11 mouse cellular contexts compared by ENCODE assay signal in genomic region chr10:12820978-12821735, GRCm38 (mm10). TPM values are rescaled to one million over a fixed set of nuclear protein-coding genes. Genes with fewer than 3 reads are reported as not detected.
DNase-seq lines count a peak whose midpoint lies in the region; ATAC-seq lines count a peak whose summit lies in the region.
"Had no signal": no experiment of that assay in that cellular context is flagged by ENCODE, and none has a peak within 500 bp of the region (broad histone marks: within the 10 kb centered on the region; RNA-seq: fewer than 3 reads in every experiment).

No protein-coding gene starts in this region.

- H3K36me3 ChIP-seq in forebrain, embryonic 10.5 days (replicated peaks) = no peaks in the 10 kb centered on the region
- H3K36me3 ChIP-seq in forebrain, embryonic 11.5 days (ENCODE audit: control insufficient read depth, insufficient read depth, low read length) = no peaks in the 10 kb centered on the region
- H3K36me3 ChIP-seq: hindbrain, embryonic 15.5 days had no signal

- 93% methylated on average over 13 of the region's 13 CpGs for WGBS in forebrain, embryonic 10.5 days
- 92% methylated on average over 13 of the region's 13 CpGs for WGBS in forebrain, embryonic 11.5 days

- no peaks in the 10 kb centered on the region for H3K27me3 ChIP-seq in forebrain, embryonic 10.5 days (ENCODE audit: poor library complexity, severe bottlenecking)
- H3K27me3 ChIP-seq in forebrain, embryonic 11.5 days (ENCODE audit: control insufficient read depth, insufficient read depth, low read length) = no peaks in the 10 kb centered on the region
- H3K27me3 ChIP-seq: hindbrain, embryonic 15.5 days had no signal

- DNase-seq in heart, adult 11 months = peak; percentile 92
- no peak for DNase-seq in heart, adult 8-10 months (ENCODE audit: low spot score)
- DNase-seq in CD4-positive helper T cell, adult 2 months (ENCODE audit: low read depth, low spot score) = peak; percentile 41
- peak; percentile 16 to 35 for DNase-seq in frontal cortex, postnatal 14 days (ENCODE audit: low spot score in 2 of 2)
- DNase-seq in left cerebral cortex, postnatal 36 days (ENCODE audit: low spot score in 2 of 2) = peak; percentile 61 to 64
- DNase-seq in forebrain, embryonic 10.5 days (ENCODE audit: extremely low spot score, low spot score) = no peak
- no peak for DNase-seq in cerebellum, postnatal 4 days (ENCODE audit: low spot score in 2 of 2)
- DNase-seq in forebrain, embryonic 11.5 days (ENCODE audit: low spot score) = no peak
- DNase-seq: cerebellum, adult 11 months had no signal

- no peak overlapping the region for H3K4me3 ChIP-seq in forebrain, embryonic 10.5 days
- no peak overlapping the region for H3K4me3 ChIP-seq in forebrain, embryonic 11.5 days (ENCODE audit: low read depth, low read length)
- H3K4me3 ChIP-seq: hindbrain, embryonic 15.5 days had no signal

- no peak overlapping the region for H3K4me2 ChIP-seq in forebrain, embryonic 11.5 days (ENCODE audit: low read depth, low read length, severe bottlenecking)
- H3K4me2 ChIP-seq: hindbrain, embryonic 15.5 days had no signal

- H3K27ac ChIP-seq in forebrain, embryonic 10.5 days = no peak overlapping the region
- H3K27ac ChIP-seq in forebrain, embryonic 11.5 days (ENCODE audit: low read depth, low read length) = no peak overlapping the region
- H3K27ac ChIP-seq: hindbrain, embryonic 15.5 days had no signal

- no peak overlapping the region for H3K9ac ChIP-seq in forebrain, embryonic 11.5 days (ENCODE audit: low read length)
- H3K9ac ChIP-seq: hindbrain, embryonic 15.5 days had no signal

- intact Hi-C loops in left cerebral cortex, postnatal 36 days (cut with DNase I) = no loop called here

- H3K4me1 ChIP-seq in forebrain, embryonic 10.5 days = peaks cover 22% of the 10 kb centered on the region
- no peaks in the 10 kb centered on the region for H3K4me1 ChIP-seq in forebrain, embryonic 11.5 days (replicated peaks; ENCODE audit: control insufficient read depth, insufficient read depth, low read length)

- no peak for ATAC-seq in forebrain, embryonic 11.5 days (replicated peaks; ENCODE audit: low FRiP score)
- ATAC-seq: forebrain, embryonic 16.5 days had no signal

- no peaks in the 10 kb centered on the region for H3K9me3 ChIP-seq in forebrain, embryonic 10.5 days
- H3K9me3 ChIP-seq in forebrain, embryonic 11.5 days (ENCODE audit: control insufficient read depth, low read length) = no peaks in the 10 kb centered on the region
- H3K9me3 ChIP-seq: hindbrain, embryonic 15.5 days had no signal

RNA-seq across cellular contexts. Expression of gene Utrn, which starts 48.0 kb away (rescaled TPM):
- total RNA-seq in heart, adult 8-10 months (2022) = 10 to 100 TPM; 59.3 to 75.7 (median 71.0) TPM
- 10 to 100 TPM; 61.6 to 61.7 TPM for total RNA-seq in left cerebral cortex, postnatal 36 days (2021)
- 40.8 and 44.3 TPM in 2 replicates for polyA plus RNA-seq in forebrain, embryonic 10.5 days (2016; fragmentation: Nextera tagmentation; extraction: Ambion mirVana)
- 44.3 and 49.7 TPM in 2 replicates for polyA plus RNA-seq in forebrain, embryonic 11.5 days (2014; fragmentation: Nextera tagmentation; extraction: Ambion mirVana)

Comparison
In these comparisons a context has a peak if more than half of its experiments do, and no peak if none do; other contexts are left out.
1. DNase-seq: peak in heart, adult 11 months (single experiment), CD4-positive helper T cell, adult 2 months (single experiment), frontal cortex, postnatal 14 days (2 of 2) and left cerebral cortex, postnatal 36 days (2 of 2); none in heart, adult 8-10 months (single experiment), forebrain, embryonic 10.5 days (single experiment), cerebellum, postnatal 4 days (0 of 2) and forebrain, embryonic 11.5 days (single experiment).